Mouse (Mus musculus): ENCODE results near the gene Sipa1l3. TPM values are rescaled to one million over a fixed set of nuclear protein-coding genes. Genes with fewer than 3 reads are reported as not detected.

The Sipa1l3 gene
- polyA plus RNA-seq, 1 experiment from 2014 or later, result 3.8 TPM

DNA sequence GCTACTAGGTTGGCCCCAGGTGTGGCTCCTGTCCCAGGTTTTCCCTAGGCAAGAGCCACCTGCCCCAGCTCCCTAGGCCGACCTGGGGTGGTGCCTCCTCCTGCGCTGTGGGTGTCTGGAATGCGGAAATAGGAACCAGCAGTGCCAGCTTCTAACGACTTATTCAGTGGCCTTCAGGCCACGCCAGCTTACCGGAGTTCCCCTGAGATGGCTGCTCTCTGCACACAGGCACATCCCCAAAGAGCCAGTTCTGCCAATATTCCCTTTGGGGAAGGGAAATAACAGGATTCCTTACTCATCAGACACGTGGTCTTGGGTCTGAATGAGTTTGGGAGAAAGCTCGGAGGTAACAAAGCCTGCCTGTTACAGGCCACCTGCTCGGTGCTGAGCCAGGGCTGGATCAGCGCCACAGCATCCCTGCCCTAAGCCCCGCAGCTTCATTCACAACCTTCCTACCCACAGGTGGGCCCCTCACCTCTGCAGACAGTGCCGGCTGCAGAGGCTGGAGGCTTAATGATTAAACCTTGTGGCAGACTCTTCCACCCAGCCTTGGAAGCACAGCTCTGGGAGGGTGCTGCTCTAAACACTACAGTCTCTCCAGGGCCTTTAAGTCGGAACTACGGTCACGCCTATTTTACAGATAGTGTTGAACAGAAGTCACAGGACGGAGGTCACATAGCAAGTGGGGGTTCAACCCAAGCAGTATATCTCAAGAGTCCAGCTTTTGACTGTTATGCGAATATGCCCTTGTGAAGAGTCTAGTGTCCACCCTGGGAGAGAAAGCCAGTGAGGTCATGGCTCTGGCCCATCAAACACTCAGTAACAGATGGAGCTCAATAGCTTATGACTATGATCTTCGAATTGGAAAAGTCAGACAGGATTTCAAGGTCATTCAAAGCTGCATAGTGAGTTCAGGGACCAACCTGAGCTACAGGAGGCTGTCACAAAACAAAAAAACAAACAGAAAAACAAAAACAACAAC lies 12.8 kb downstream of the Sipa1l3 start:
- H3K4me3 ChIP-seq, result no peak overlapping the region
- no peak overlapping the region for H3K27ac ChIP-seq (ENCODE audit: poor library complexity, severe bottlenecking)
- ATAC-seq (ENCODE audit: insufficient number of reproducible peaks, low FRiP score), result no peak
- no peak overlapping the region for H3K4me2 ChIP-seq
- no peaks in the 10 kb centered on the region for H3K9me3 ChIP-seq (replicated peaks)
- no peak overlapping the region for H3K9ac ChIP-seq
- 33% methylated on average over 18 of the region's 18 CpGs for WGBS
- H3K4me1 ChIP-seq (replicated peaks), result peaks cover 7% of the 10 kb centered on the region
- H3K27me3 ChIP-seq (replicated peaks), result peaks cover 89% of the 10 kb centered on the region
- no peaks in the 10 kb centered on the region for H3K36me3 ChIP-seq

DNA sequence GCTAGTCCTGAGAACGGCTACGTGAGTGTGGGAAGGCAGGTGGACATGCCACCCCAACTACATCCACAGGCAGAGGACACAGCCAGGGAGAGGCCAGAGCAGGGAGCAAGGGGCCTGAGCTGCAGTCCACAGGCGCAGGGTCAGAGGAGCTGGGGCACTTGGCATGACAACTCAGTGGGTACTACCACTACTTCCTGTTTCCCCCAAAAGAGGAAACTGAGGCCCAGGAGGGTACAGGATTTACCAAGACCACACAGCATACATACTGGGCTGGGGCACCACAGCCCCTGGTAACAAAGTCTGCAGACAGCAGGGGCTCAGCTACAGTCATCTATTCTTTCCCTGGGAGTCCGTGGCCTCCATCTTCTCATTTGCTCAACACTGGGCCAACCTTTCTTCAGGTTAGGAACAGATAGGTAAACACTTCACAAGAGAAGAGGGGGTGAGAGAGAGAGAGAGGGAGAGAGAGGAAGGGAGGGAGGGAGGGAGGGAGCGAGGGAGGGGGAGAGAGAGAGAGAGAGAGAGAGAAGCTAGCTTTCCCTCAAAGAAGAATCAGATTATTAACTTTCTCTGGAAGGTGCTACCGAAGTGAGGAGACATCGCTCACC lies 13.7 kb downstream of the Sipa1l3 start:
- Histone ChIP-seq H3K4me3 (no peak overlapping the region), H3K36me3 (no peaks in the 10 kb centered on the region), H3K4me1 (replicated peaks) (peaks cover 7% of the 10 kb centered on the region), H3K9ac (no peak overlapping the region), H3K4me2 (no peak overlapping the region), H3K9me3 (replicated peaks) (no peaks in the 10 kb centered on the region), H3K27ac (ENCODE audit: poor library complexity, severe bottlenecking) (no peak overlapping the region), H3K27me3 (replicated peaks) (peaks cover 82% of the 10 kb centered on the region)
- 63% methylated on average over 7 of the region's 7 CpGs for WGBS
- ATAC-seq (ENCODE audit: insufficient number of reproducible peaks, low FRiP score), result no peak

DNA sequence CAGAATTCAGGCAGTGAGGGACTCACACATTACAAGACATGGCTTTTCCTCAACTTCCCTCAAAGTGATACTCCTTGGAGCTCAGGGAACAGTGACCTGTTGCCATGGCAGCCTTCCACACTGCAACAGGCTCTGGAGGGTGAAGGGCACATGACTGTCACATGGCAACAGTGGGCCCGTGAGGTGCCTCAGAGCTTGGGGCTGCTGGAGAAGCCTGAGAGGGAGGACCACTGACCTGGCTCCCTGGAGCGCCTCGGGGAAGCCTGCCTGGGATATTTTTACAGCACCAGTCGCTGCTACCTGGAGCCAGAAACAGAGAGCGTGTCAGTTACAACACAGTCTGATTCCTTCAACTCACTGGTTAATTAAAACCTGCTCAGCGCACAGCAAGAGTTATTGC lies 14.8 kb downstream of the Sipa1l3 start:
- Histone ChIP-seq H3K27ac (ENCODE audit: poor library complexity, severe bottlenecking) (no peak overlapping the region), H3K4me2 (no peak overlapping the region), H3K9ac (no peak overlapping the region), H3K9me3 (replicated peaks) (no peaks in the 10 kb centered on the region), H3K4me1 (replicated peaks) (peaks cover 7% of the 10 kb centered on the region), H3K4me3 (no peak overlapping the region), H3K27me3 (replicated peaks) (peaks cover 77% of the 10 kb centered on the region), H3K36me3 (no peaks in the 10 kb centered on the region)
- ATAC-seq (ENCODE audit: insufficient number of reproducible peaks, low FRiP score), result no peak
- 71% methylated on average over 6 of the region's 6 CpGs for WGBS

DNA sequence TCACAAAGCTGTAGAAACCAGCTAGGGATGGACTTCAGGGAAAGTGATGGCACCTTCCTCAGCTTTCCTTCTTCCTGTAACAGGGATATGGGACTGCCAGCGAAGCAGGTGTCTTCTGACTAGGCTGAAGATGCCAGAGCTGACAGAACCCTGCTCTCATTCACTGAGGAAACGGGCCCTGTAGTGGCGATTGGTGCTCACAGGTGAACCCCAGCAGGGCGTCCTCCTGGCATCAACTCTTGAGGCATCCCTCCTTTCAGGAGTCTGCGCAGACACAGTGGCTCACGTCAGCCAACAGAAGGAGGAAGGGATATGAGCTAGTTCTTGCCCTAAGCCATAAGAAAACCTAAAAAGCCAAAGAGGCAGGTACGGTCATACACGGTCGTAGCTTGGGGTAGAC lies 17.2 kb downstream of the Sipa1l3 start:
- Histone ChIP-seq H3K4me3 (no peak overlapping the region), H3K4me2 (no peak overlapping the region), H3K9me3 (replicated peaks) (no peaks in the 10 kb centered on the region), H3K4me1 (replicated peaks) (peaks cover 12% of the 10 kb centered on the region), H3K27ac (ENCODE audit: poor library complexity, severe bottlenecking) (no peak overlapping the region), H3K9ac (no peak overlapping the region), H3K27me3 (replicated peaks) (peaks cover 71% of the 10 kb centered on the region), H3K36me3 (no peaks in the 10 kb centered on the region)
- no peak for ATAC-seq (ENCODE audit: insufficient number of reproducible peaks, low FRiP score)
- 89% methylated on average over 9 of the region's 9 CpGs for WGBS

DNA sequence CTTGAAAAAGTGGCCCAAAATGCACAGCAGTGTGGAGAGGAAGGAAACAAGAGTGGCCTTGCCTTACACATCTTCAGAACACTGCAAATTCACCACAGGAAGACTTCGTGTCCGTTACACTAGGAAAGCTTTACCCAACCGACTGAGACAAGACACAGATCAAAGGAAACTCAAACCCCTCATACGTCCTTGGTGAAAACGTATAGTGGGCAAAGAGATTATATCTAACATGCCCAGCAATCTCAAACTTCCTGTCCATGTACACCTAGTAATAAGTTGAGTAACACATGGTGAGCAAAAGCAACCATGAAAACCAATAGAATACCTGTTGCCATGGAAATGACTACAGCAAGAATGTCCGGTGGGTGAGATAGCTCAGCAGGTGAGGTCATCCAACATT lies 19.4 kb downstream of the Sipa1l3 start:
- Histone ChIP-seq H3K4me1 (replicated peaks) (peaks cover 5% of the 10 kb centered on the region; the same call in 1 of the 2 replicates), H3K9ac (no peak overlapping the region), H3K36me3 (no peaks in the 10 kb centered on the region), H3K27me3 (replicated peaks) (peaks cover 70% of the 10 kb centered on the region), H3K4me3 (no peak overlapping the region), H3K9me3 (replicated peaks) (no peaks in the 10 kb centered on the region; the same call in 1 of the 2 replicates), H3K27ac (ENCODE audit: poor library complexity, severe bottlenecking) (no peak overlapping the region), H3K4me2 (no peak overlapping the region)
- ATAC-seq (ENCODE audit: insufficient number of reproducible peaks, low FRiP score), result no peak
- WGBS, result 81% methylated on average over 6 of the region's 6 CpGs

DNA sequence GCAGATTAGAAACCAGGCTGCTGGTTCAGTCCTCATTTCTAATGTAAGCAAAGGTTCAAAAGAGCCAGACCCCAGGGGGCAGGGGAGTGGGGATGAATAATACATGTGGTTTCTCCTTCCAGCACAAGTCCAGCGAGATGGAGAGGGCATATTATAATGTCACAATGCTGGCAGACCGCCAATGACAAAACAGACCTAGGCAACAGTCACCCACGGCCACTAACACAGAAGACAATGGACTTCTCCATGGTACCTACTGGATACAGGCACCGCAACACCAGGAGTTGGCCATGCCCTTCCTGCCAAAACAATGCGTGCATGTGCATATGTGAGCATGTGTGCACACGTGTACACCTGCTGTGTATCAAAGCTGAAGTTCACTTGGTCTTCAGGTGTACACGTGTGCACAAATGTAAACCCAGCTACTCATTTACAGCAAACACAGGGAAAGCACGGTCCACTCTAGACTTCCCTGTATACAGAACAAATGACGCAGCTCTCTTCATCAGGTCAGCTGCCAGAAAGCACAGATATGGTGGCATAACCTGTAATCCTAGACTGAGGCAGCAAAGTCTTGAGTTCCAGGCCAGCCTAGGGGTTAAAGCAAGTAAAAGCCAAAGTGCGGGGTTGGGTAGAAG lies 21.4 kb downstream of the Sipa1l3 start:
- no peak overlapping the region for H3K4me2 ChIP-seq
- H3K27me3 ChIP-seq (replicated peaks), result peaks cover 72% of the 10 kb centered on the region
- H3K4me1 ChIP-seq (replicated peaks), result peaks cover 5% of the 10 kb centered on the region; the same call in 1 of the 2 replicates
- H3K4me3 ChIP-seq, result no peak overlapping the region
- H3K27ac ChIP-seq (ENCODE audit: poor library complexity, severe bottlenecking), result no peak overlapping the region
- no peaks in the 10 kb centered on the region; the same call in 1 of the 2 replicates for H3K9me3 ChIP-seq (replicated peaks)
- WGBS, result 72% methylated on average over 10 of the region's 10 CpGs
- ATAC-seq (ENCODE audit: insufficient number of reproducible peaks, low FRiP score), result no peak
- no peak overlapping the region for H3K9ac ChIP-seq
- H3K36me3 ChIP-seq, result no peaks in the 10 kb centered on the region

DNA sequence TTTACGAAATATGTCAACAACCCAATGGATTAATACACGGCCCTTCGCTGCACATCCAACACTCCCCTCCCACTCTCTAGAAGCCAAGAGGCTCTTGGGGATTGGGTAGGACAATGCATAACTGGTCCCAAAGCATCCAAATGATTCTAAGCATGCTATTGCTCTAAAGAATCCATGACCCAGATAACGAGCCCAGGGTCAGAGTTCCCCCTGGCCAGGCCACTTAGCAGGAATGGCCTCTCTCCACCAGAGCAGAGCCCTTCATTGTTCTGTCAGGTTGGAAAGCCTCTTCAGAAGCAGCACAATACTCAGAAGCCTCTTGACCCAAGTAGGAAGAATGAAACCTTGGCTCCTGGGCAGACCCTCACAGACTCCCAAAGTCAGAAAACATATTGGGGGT lies 22.1 kb downstream of the Sipa1l3 start:
- no peaks in the 10 kb centered on the region for H3K36me3 ChIP-seq
- no peak overlapping the region for H3K4me3 ChIP-seq
- 61% methylated on average over 4 of the region's 4 CpGs for WGBS
- no peaks in the 10 kb centered on the region; the same call in 1 of the 2 replicates for H3K9me3 ChIP-seq (replicated peaks)
- no peak for ATAC-seq (ENCODE audit: insufficient number of reproducible peaks, low FRiP score)
- no peak overlapping the region for H3K4me2 ChIP-seq
- peaks cover 5% of the 10 kb centered on the region; the same call in 1 of the 2 replicates for H3K4me1 ChIP-seq (replicated peaks)
- H3K27ac ChIP-seq (ENCODE audit: poor library complexity, severe bottlenecking), result no peak overlapping the region
- H3K9ac ChIP-seq, result no peak overlapping the region
- peaks cover 73% of the 10 kb centered on the region for H3K27me3 ChIP-seq (replicated peaks)

DNA sequence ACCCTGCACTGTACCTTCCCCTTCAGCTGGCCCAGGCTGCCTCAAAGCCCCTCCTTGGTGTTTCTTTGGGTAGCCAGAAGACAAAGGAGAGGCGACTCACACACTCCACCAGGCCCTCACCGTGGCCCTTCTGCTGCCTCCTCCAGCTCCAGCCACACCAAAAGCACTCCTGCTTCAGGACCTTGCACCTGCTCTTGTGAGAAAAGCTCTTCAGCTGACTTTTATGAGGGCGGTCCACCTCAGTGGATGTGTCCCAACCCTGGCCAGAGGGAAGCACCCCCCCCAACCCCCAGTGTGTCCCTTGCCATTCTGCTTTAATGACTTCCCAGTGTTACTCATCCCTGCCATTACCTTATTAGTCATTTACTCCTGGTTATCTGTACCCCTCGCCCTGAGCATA lies 22.6 kb downstream of the Sipa1l3 start:
- Histone ChIP-seq H3K27me3 (replicated peaks) (peaks cover 73% of the 10 kb centered on the region), H3K4me2 (no peak overlapping the region), H3K9ac (no peak overlapping the region), H3K4me1 (replicated peaks) (peaks cover 5% of the 10 kb centered on the region; the same call in 1 of the 2 replicates), H3K9me3 (replicated peaks) (no peaks in the 10 kb centered on the region; the same call in 1 of the 2 replicates), H3K36me3 (no peaks in the 10 kb centered on the region), H3K4me3 (no peak overlapping the region), H3K27ac (ENCODE audit: poor library complexity, severe bottlenecking) (no peak overlapping the region)
- 76% methylated on average over 4 of the region's 4 CpGs for WGBS
- ATAC-seq (ENCODE audit: insufficient number of reproducible peaks, low FRiP score), result no peak

DNA sequence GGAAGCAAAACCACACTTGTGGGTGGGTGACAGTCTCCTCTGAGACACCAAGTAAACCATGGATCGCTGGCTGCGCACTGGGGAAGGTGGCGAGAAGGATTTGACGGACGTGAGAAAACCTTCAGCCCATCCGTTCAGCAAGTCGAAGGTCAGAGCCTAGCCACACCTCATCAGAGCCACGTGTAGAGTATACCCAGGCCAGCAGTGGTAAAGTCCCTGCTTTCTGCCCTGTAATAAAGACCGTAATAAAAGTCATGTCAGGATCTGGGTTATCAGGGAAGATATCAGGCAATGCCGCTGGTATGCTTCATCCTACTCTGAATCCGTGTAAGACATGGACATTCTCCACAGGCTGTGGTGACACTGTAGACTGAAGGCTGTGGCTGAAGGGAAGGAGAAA lies 23.6 kb downstream of the Sipa1l3 start:
- Histone ChIP-seq H3K4me2 (no peak overlapping the region), H3K9me3 (replicated peaks) (no peaks in the 10 kb centered on the region; the same call in 1 of the 2 replicates), H3K9ac (no peak overlapping the region), H3K36me3 (no peaks in the 10 kb centered on the region), H3K27ac (ENCODE audit: poor library complexity, severe bottlenecking) (no peak overlapping the region), H3K27me3 (replicated peaks) (peaks cover 79% of the 10 kb centered on the region), H3K4me3 (no peak overlapping the region), H3K4me1 (replicated peaks) (peaks cover 5% of the 10 kb centered on the region; the same call in 1 of the 2 replicates)
- 89% methylated on average over 11 of the region's 11 CpGs for WGBS
- no peak for ATAC-seq (ENCODE audit: insufficient number of reproducible peaks, low FRiP score)

DNA sequence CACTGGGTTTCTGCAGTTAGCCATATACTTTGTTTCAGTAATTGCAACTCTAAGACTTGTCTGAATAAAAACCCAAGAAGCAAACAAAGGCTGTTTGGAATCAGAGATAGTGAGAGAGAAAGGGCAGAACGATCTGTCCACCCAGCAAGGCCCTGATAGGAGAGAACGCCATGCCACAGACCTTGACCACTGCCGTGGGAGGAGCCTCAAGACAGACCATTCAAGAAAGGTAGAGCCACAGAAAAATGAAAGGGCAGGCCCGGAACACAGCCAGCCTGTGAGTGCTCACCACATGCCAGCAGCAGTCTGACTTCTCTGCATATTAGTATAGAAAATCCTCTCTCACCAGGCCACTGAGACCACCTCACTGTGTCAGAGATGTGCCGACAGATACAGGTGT lies 24.4 kb downstream of the Sipa1l3 start:
- ATAC-seq (ENCODE audit: insufficient number of reproducible peaks, low FRiP score), result no peak
- Histone ChIP-seq H3K4me3 (no peak overlapping the region), H3K9me3 (replicated peaks) (no peaks in the 10 kb centered on the region; the same call in 1 of the 2 replicates), H3K4me1 (replicated peaks) (peaks cover 5% of the 10 kb centered on the region; the same call in 1 of the 2 replicates), H3K9ac (no peak overlapping the region), H3K27ac (ENCODE audit: poor library complexity, severe bottlenecking) (no peak overlapping the region), H3K4me2 (no peak overlapping the region), H3K36me3 (no peaks in the 10 kb centered on the region), H3K27me3 (replicated peaks) (peaks cover 82% of the 10 kb centered on the region)
- WGBS, result 68% methylated on average over 5 of the region's 5 CpGs

DNA sequence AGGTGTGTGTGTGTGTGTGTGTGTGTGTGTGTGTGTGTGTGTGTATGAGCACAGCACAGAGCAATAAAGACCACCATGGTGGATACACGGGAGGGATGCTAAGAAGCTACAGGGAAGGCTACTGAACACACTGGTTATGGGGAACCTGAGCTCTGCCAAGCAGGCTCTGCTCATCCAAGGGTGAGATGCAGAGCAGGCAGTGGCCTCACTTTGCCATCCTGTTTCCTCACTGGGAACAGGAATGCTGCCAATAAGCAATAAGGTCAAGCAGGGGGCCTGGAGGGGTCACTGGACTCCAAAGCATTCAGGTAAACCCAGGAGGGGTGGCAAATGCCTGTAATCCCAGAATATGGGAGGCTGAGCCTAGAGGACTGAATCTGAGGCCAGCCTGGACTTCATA lies 25.4 kb downstream of the Sipa1l3 start:
- 69% methylated on average over 1 of the region's 1 CpGs for WGBS
- no peak overlapping the region for H3K27ac ChIP-seq (ENCODE audit: poor library complexity, severe bottlenecking)
- H3K4me2 ChIP-seq, result no peak overlapping the region
- H3K9ac ChIP-seq, result no peak overlapping the region
- H3K4me3 ChIP-seq, result no peak overlapping the region
- peaks cover 83% of the 10 kb centered on the region for H3K27me3 ChIP-seq (replicated peaks)
- H3K36me3 ChIP-seq, result no peaks in the 10 kb centered on the region
- H3K4me1 ChIP-seq (replicated peaks), result peaks cover 5% of the 10 kb centered on the region; the same call in 1 of the 2 replicates
- no peaks in the 10 kb centered on the region; the same call in 1 of the 2 replicates for H3K9me3 ChIP-seq (replicated peaks)
- no peak for ATAC-seq (ENCODE audit: insufficient number of reproducible peaks, low FRiP score)
